Comparison of ENCODE assay signal across 20 mouse cellular contexts in genomic region chr8:125045760-125046159, GRCm38 (mm10).
"Had no signal": no experiment of that assay in that cellular context is flagged by ENCODE, and none has a peak within 500 bp of the region (broad histone marks: within the 10 kb centered on the region; RNA-seq: fewer than 3 reads in every experiment).

No protein-coding gene starts in this region.

- H3K4me3 ChIP-seq: liver, embryonic 13.5 days; megakaryocyte, embryonic 14.5 days; midbrain, embryonic 10.5 days; midbrain, embryonic 13.5 days; neural tube, embryonic 12.5 days; neural tube, embryonic 15.5 days had no signal

- H3K9me3 ChIP-seq: liver, embryonic 13.5 days; midbrain, embryonic 10.5 days; midbrain, embryonic 13.5 days; neural tube, embryonic 12.5 days; neural tube, embryonic 15.5 days had no signal

- H3K27me3 ChIP-seq: liver, embryonic 13.5 days; midbrain, embryonic 13.5 days; neural tube, embryonic 12.5 days; neural tube, embryonic 15.5 days had no signal

- DNase-seq: kidney, adult 18-20 months; kidney, adult 9 months; kidney, postnatal 14 days; kidney, postnatal 4 days; layer of hippocampus, postnatal 36 days; liver, embryonic 13.5 days; lung, embryonic 14.5 days; lung, postnatal 10 days; lung, postnatal 36 days; right cerebral cortex, adult 18-20 months; right cerebral cortex, postnatal 25 days; spleen, adult 18-20 months; thymus, adult 2 months; thymus, postnatal 14 days; thymus, postnatal 4 days had no signal

- H3K9ac ChIP-seq: liver, embryonic 13.5 days; lung, embryonic 14.5 days; midbrain, embryonic 13.5 days; neural tube, embryonic 12.5 days; neural tube, embryonic 15.5 days had no signal

- H3K36me3 ChIP-seq: liver, embryonic 13.5 days; midbrain, embryonic 13.5 days; neural tube, embryonic 12.5 days; neural tube, embryonic 15.5 days had no signal

- H3K4me1 ChIP-seq: liver, embryonic 13.5 days; midbrain, embryonic 13.5 days; neural tube, embryonic 12.5 days; neural tube, embryonic 15.5 days had no signal

- H3K27ac ChIP-seq: liver, embryonic 13.5 days; midbrain, embryonic 10.5 days; midbrain, embryonic 13.5 days; neural tube, embryonic 12.5 days; neural tube, embryonic 15.5 days had no signal
